Mouse (Mus musculus): ENCODE measurements around the gene As3mt.

DNA sequence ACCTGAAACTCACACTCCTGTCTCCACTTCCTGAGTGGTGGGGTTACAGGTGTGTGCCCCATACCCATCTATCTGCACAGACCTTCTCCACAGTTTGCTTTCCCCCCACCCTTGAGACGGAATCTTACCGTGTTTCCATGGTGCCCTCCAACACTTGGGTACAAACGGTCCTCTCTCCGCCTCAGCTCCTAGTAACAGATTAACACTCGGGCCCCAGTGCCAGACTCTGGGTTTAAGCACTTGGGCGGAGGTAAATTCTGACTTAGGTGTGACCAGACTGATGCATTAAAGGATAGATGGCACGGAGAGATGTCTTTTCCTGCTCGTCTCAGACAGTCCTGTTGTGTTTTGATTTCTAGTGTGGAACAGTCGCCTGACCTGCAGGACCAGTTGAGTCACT is 6.1 kb upstream of the As3mt start:
- no peak for TF ChIP-seq CTCF (conservative IDR thresholded peaks at IDR 0.05 in 1 of 2, IDR thresholded peaks at IDR 0.05 in 1 of 2; ENCODE audit: low read depth in 2 of 2, low read length in 2 of 2)
- no peak for TF ChIP-seq BHLHE40 (IDR thresholded peaks at IDR 0.05; ENCODE audit: low read depth, low read length)
- TF ChIP-seq EP300 (IDR thresholded peaks at IDR 0.05; ENCODE audit: low read length): no peak
- no peak for TF ChIP-seq MEF2A (IDR thresholded peaks at IDR 0.05; ENCODE audit: borderline replicate concordance, low read depth, low read length)
- TF ChIP-seq POLR2A (IDR thresholded peaks at IDR 0.05; ENCODE audit: low read depth, low read length): no peak
- no peak for TF ChIP-seq CHD2 (IDR thresholded peaks at IDR 0.05; ENCODE audit: low read length)
- no peak for TF ChIP-seq TBP (conservative IDR thresholded peaks at IDR 0.05; ENCODE audit: low read depth, low read length)
- no peak for TF ChIP-seq MAZ (IDR thresholded peaks at IDR 0.05; ENCODE audit: low read depth, low read length)
- TF ChIP-seq TCF12 (IDR thresholded peaks at IDR 0.05; ENCODE audit: low read depth, low read length): no peak
- no peak for TF ChIP-seq UBTF (IDR thresholded peaks at IDR 0.05; ENCODE audit: low read depth, low read length)
- TF ChIP-seq NRF1 (IDR thresholded peaks at IDR 0.05; ENCODE audit: low read depth, low read length): no peak
- no peak for TF ChIP-seq POLR2AphosphoS2 (IDR thresholded peaks at IDR 0.05; ENCODE audit: low read depth, low read length)
- TF ChIP-seq CHD1 (IDR thresholded peaks at IDR 0.05; ENCODE audit: low read depth, low read length): no peak
